Mouse (Mus musculus): ENCODE results near the gene Zfp524. TPM values are rescaled to one million over a fixed set of nuclear protein-coding genes. Genes with fewer than 3 reads are reported as not detected.
"Not testable (repeated sequence)": the region's sequence is repeated elsewhere in the genome, so short reads cannot be mapped to it uniquely, and the experiment has no call there.

Zfp524 gene
- polyA plus RNA-seq, 1 experiment from 2014 or later = 9.5 TPM

GRCm38 (mm10) chr7:4993347-4993998 lies 20.7 kb upstream of the Zfp524 start:
- DNase-seq (ENCODE audit: low spot score) (no peak), ATAC-seq (replicated peaks; ENCODE audit: low FRiP score) (no peak)
- whole genome bisulfite sequencing = 35% methylated on average over 55 of the region's 55 CpGs
- peaks cover 2% of the 10 kb centered on the region; the same call in 1 of the 2 replicates for H3K36me3 ChIP-seq (ENCODE audit: control insufficient read depth, insufficient read depth, low read length)
- H3K4me2 ChIP-seq (ENCODE audit: low read depth, low read length, severe bottlenecking) = peak overlapping the region; percentile 26; the same call in 1 of the 2 replicates
- H3K4me3 ChIP-seq (ENCODE audit: low read depth, low read length) = 0 out of 2 replicates have a peak overlapping the region, but pooled peaks have one; percentile 0
- no peak overlapping the region for H3K27ac ChIP-seq (ENCODE audit: low read depth, low read length)
- no peak overlapping the region for H3K9ac ChIP-seq (ENCODE audit: low read length)
- no peaks in the 10 kb centered on the region for H3K9me3 ChIP-seq (ENCODE audit: control insufficient read depth, low read length)
- peaks cover 15% of the 10 kb centered on the region for H3K27me3 ChIP-seq (ENCODE audit: control insufficient read depth, insufficient read depth, low read length)
- peaks cover 20% of the 10 kb centered on the region for H3K4me1 ChIP-seq (replicated peaks; ENCODE audit: control insufficient read depth, insufficient read depth, low read length)

- Histone ChIP-seq H3K36me3 (ENCODE audit: control insufficient read depth, insufficient read depth, low read length) (peaks cover 2% of the 10 kb centered on the region; the same call in 1 of the 2 replicates), H3K4me1 (replicated peaks; ENCODE audit: control insufficient read depth, insufficient read depth, low read length) (peaks cover 20% of the 10 kb centered on the region), H3K4me3 (ENCODE audit: low read depth, low read length) (peak overlapping the region; percentile 0; the same call in 1 of the 2 replicates), H3K4me2 (ENCODE audit: low read depth, low read length, severe bottlenecking) (peak overlapping the region; percentile 26; the same call in 1 of the 2 replicates), H3K9ac (ENCODE audit: low read length) (peak overlapping the region; percentile 8; the same call in 1 of the 2 replicates), H3K27me3 (ENCODE audit: control insufficient read depth, insufficient read depth, low read length) (peaks cover 15% of the 10 kb centered on the region), H3K9me3 (ENCODE audit: control insufficient read depth, low read length) (no peaks in the 10 kb centered on the region), H3K27ac (ENCODE audit: low read depth, low read length) (no peak overlapping the region)
- DNase-seq (ENCODE audit: low spot score) (no peak), ATAC-seq (replicated peaks; ENCODE audit: low FRiP score) (no peak)
- 53% methylated on average over 58 of the region's 59 CpGs for WGBS
Measured at GRCm38 (mm10) chr7:4993999-4994788, 20.0 kb upstream of the Zfp524 start.

GRCm38 (mm10) chr7:4995268-4996002 lies 18.8 kb upstream of the Zfp524 start:
- peaks cover 20% of the 10 kb centered on the region for H3K4me1 ChIP-seq (replicated peaks; ENCODE audit: control insufficient read depth, insufficient read depth, low read length)
- no peak for DNase-seq (ENCODE audit: low spot score)
- peak; percentile 6 for ATAC-seq (replicated peaks; ENCODE audit: low FRiP score)
- peak overlapping the region; percentile 89 for H3K9ac ChIP-seq (ENCODE audit: low read length)
- H3K27me3 ChIP-seq (ENCODE audit: control insufficient read depth, insufficient read depth, low read length) = peaks cover 15% of the 10 kb centered on the region
- WGBS = 6% methylated on average over 19 of the region's 19 CpGs
- peaks cover 2% of the 10 kb centered on the region; the same call in 1 of the 2 replicates for H3K36me3 ChIP-seq (ENCODE audit: control insufficient read depth, insufficient read depth, low read length)
- H3K9me3 ChIP-seq (ENCODE audit: control insufficient read depth, low read length) = no peaks in the 10 kb centered on the region
- H3K4me2 ChIP-seq (ENCODE audit: low read depth, low read length, severe bottlenecking) = peak overlapping the region; percentile 84
- H3K27ac ChIP-seq (ENCODE audit: low read depth, low read length) = no peak overlapping the region
- peak overlapping the region; percentile 70 for H3K4me3 ChIP-seq (ENCODE audit: low read depth, low read length)

GRCm38 (mm10) chr7:4996003-4996895 lies 18.0 kb upstream of the Zfp524 start, which contains the start of gene Zfp579:
Gene Zfp579, minus strand, starts transcription at chr7:4996158.
- ATAC-seq (replicated peaks; ENCODE audit: low FRiP score) (peak; percentile 90), DNase-seq (ENCODE audit: low spot score) (peak; percentile 96)
- Histone ChIP-seq H3K4me3 (ENCODE audit: low read depth, low read length) (peak within 1 kb of the TSS; percentile 70), H3K4me1 (replicated peaks; ENCODE audit: control insufficient read depth, insufficient read depth, low read length) (peaks cover 20% of the 10 kb centered on the region), H3K4me2 (ENCODE audit: low read depth, low read length, severe bottlenecking) (peak within 1 kb of the TSS; percentile 84), H3K9ac (ENCODE audit: low read length) (peak within 1 kb of the TSS; percentile 89), H3K9me3 (ENCODE audit: control insufficient read depth, low read length) (no peaks in the 10 kb centered on the region), H3K36me3 (ENCODE audit: control insufficient read depth, insufficient read depth, low read length) (peaks cover 2% of the 10 kb centered on the region; the same call in 1 of the 2 replicates), H3K27me3 (ENCODE audit: control insufficient read depth, insufficient read depth, low read length) (peaks cover 15% of the 10 kb centered on the region), H3K27ac (ENCODE audit: low read depth, low read length) (peak within 1 kb of the TSS; percentile 43; the same call in 1 of the 2 replicates)
- 5% methylated on average over 16 of the region's 26 CpGs for WGBS

- DNase-seq (ENCODE audit: low spot score) = no peak
- Histone ChIP-seq H3K27ac (ENCODE audit: low read depth, low read length) (no peak overlapping the region; the same call in 1 of the 2 replicates), H3K4me3 (ENCODE audit: low read depth, low read length) (peak overlapping the region; percentile 70; the same call in 1 of the 2 replicates), H3K36me3 (ENCODE audit: control insufficient read depth, insufficient read depth, low read length) (peaks cover 2% of the 10 kb centered on the region; the same call in 1 of the 2 replicates), H3K4me2 (ENCODE audit: low read depth, low read length, severe bottlenecking) (peak overlapping the region; percentile 84; the same call in 1 of the 2 replicates), H3K4me1 (replicated peaks; ENCODE audit: control insufficient read depth, insufficient read depth, low read length) (peaks cover 20% of the 10 kb centered on the region), H3K27me3 (ENCODE audit: control insufficient read depth, insufficient read depth, low read length) (peaks cover 15% of the 10 kb centered on the region), H3K9me3 (ENCODE audit: control insufficient read depth, low read length) (no peaks in the 10 kb centered on the region), H3K9ac (ENCODE audit: low read length) (peak overlapping the region; percentile 89)
- ATAC-seq (replicated peaks; ENCODE audit: low FRiP score) = no peak
- 74% methylated on average over 6 of the region's 8 CpGs for WGBS
Measured at GRCm38 (mm10) chr7:4996934-4997333, 17.3 kb upstream of the Zfp524 start.

- Histone ChIP-seq H3K4me2 (ENCODE audit: low read depth, low read length, severe bottlenecking) (no peak overlapping the region), H3K36me3 (ENCODE audit: control insufficient read depth, insufficient read depth, low read length) (no peaks in the 10 kb centered on the region), H3K27me3 (ENCODE audit: control insufficient read depth, insufficient read depth, low read length) (no peaks in the 10 kb centered on the region), H3K4me3 (ENCODE audit: low read depth, low read length) (no peak overlapping the region), H3K9ac (ENCODE audit: low read length) (no peak overlapping the region), H3K9me3 (ENCODE audit: control insufficient read depth, low read length) (peaks cover 3% of the 10 kb centered on the region; the same call in 1 of the 2 replicates), H3K4me1 (replicated peaks; ENCODE audit: control insufficient read depth, insufficient read depth, low read length) (peaks cover 10% of the 10 kb centered on the region), H3K27ac (ENCODE audit: low read depth, low read length) (no peak overlapping the region)
- DNase-seq (ENCODE audit: low spot score) (no peak), ATAC-seq (replicated peaks; ENCODE audit: low FRiP score) (no peak)
- 71% methylated on average over 2 of the region's 2 CpGs for WGBS
Measured at GRCm38 (mm10) chr7:4999876-5000275, 14.3 kb upstream of the Zfp524 start.

- not testable (repeated sequence) for H3K4me3 ChIP-seq (ENCODE audit: low read depth, low read length); H3K4me1 ChIP-seq (replicated peaks; ENCODE audit: control insufficient read depth, insufficient read depth, low read length); H3K4me2 ChIP-seq (ENCODE audit: low read depth, low read length, severe bottlenecking); H3K9ac ChIP-seq (ENCODE audit: low read length); H3K27ac ChIP-seq (ENCODE audit: low read depth, low read length); H3K9me3 ChIP-seq (ENCODE audit: control insufficient read depth, low read length); H3K36me3 ChIP-seq (ENCODE audit: control insufficient read depth, insufficient read depth, low read length); DNase-seq (ENCODE audit: low spot score); H3K27me3 ChIP-seq (ENCODE audit: control insufficient read depth, insufficient read depth, low read length); ATAC-seq (replicated peaks; ENCODE audit: low FRiP score)
- 70% methylated on average over 8 of the region's 8 CpGs for WGBS
Measured at GRCm38 (mm10) chr7:5002876-5003275, 11.3 kb upstream of the Zfp524 start.
